Mouse (Mus musculus) bone marrow, adult 2 months (tissue): ENCODE data around the gene Chst13. TPM values are rescaled to one million over a fixed set of nuclear protein-coding genes. Genes with fewer than 3 reads are reported as not detected.

Experiments used
- H3K27ac ChIP-seq: fragments of 200-500 bp; 2 replicates; pipeline ENCODE4 v1.5.1; 2012; ENCODE audit warnings: low read depth, mild to moderate bottlenecking, control low read depth, inconsistent platforms, low read length; ENCODE audit not compliant: control insufficient read depth, poor library complexity, insufficient read depth
- H3K4me1 ChIP-seq: fragments of 200-500 bp; 2 replicates; pipeline ENCODE4 v1.6.1; 2011; ENCODE audit warnings: low read length; ENCODE audit not compliant: control insufficient read depth, insufficient read depth
- H3K4me3 ChIP-seq: fragments of 200-500 bp; replicated peaks from 2 replicates; pipeline ENCODE3; 2011; ENCODE audit warnings: mild to moderate bottlenecking, low read depth, low read length, control low read depth; ENCODE audit not compliant: control insufficient read depth
- CTCF ChIP-seq: fragments of 200-500 bp; IDR thresholded peaks from 2 replicates; pipeline ENCODE4 v1.5.1; 2011; ENCODE audit warnings: low read length, control low read depth; ENCODE audit not compliant: control insufficient read depth, insufficient read depth
- POLR2A ChIP-seq: fragments of 200-500 bp; IDR thresholded peaks from 2 replicates; pipeline ENCODE4 v1.6.1; 2011; ENCODE audit warnings: low read depth, mild to moderate bottlenecking, control low read depth, low read length, borderline replicate concordance; ENCODE audit not compliant: control insufficient read depth
- WGBS: fragments of 180-500 bp; shearing (Covaris S2); methylation state at CpG from one replicate; pipeline ENCODE4 v1.1.7; 2018; 5-methylcytosine and 5-hydroxymethylcytosine counted together
- polyA plus RNA-seq: library from polyadenylated mRNA; stranded (reverse); fragments of >200 nt; gene quantifications from 2 replicates; pipeline ENCODE4 v1.2.4, GENCODE M21; 2011; ENCODE audit warnings: low replicate concordance; ENCODE audit not compliant: missing spikeins, insufficient read depth, insufficient read length

The Chst13 gene
- 1.4 and 2.4 TPM in 2 replicates for polyA plus RNA-seq

DNA sequence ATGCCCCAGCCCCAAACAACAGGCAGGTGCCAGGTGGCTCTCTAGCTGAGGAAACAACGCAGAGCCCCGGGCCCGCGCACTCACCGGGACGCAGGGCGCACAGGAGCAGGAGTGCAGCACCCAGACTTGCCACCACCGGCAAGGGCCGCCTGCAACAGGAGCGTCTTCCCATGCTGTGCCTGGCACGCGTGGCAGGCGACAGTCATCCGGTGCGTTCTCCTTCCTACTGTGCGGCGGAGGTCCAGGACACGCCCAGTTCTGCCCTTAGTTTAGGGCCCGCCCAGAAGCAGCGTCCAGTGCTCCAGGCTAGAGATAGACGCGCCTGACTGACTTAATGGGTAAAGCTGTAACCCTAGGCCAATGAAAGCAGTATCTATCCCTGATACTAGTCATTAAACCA, at the start of gene Chst13:
Gene Chst13, minus strand, starts transcription at position 195 of the 400 bp plus-strand sequence.
- WGBS = 3% methylated on average over 22 of the region's 22 CpGs
- Histone ChIP-seq H3K4me3 (peak within 1 kb of the TSS; percentile 55), H3K27ac (peak within 1 kb of the TSS; percentile 20; the same call in 1 of the 2 replicates), H3K4me1 (no peaks in the 10 kb centered on the region; the same call in 1 of the 2 replicates)
- TF ChIP-seq CTCF = no peak
- peak; percentile 49; the same call in 1 of the 2 replicates for TF ChIP-seq POLR2A

DNA sequence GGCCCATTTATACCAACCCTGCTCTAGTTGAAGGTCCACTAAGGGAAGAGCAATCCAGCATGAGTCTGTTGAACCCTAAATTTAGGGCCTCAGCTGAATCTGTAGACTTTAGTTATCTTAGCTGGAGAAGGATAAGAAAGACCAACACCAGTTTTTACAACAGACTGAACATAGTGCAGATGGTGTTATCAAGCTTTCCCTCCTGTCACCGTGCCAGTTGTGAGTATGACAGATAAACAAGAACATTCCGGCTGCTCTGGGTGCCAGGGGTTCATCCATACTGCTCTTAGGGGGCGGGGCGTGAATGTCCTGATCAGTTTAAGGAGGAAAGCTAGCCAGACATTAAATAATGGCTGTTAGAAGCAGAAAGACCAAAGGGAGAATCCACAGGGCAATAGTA, 49.7 kb upstream of the Chst13 start:
- WGBS = 59% methylated on average over 4 of the region's 4 CpGs
- no peak overlapping the region for H3K27ac ChIP-seq
- TF ChIP-seq POLR2A (no peak), CTCF (no peak)
- no peak overlapping the region for H3K4me3 ChIP-seq
- H3K4me1 ChIP-seq = peaks cover 3% of the 10 kb centered on the region

GRCm38 (mm10) chr6:90369725-90370553, 45.0 kb upstream of the Chst13 start:
- H3K4me3 ChIP-seq = peak overlapping the region; percentile 71
- WGBS = under 1% methylated on average over 94 of the region's 98 CpGs
- H3K4me1 ChIP-seq = peaks cover 3% of the 10 kb centered on the region
- TF ChIP-seq POLR2A (0 out of 2 replicates have a peak, but pooled peaks have one; percentile 22), CTCF (no peak)
- peak overlapping the region; percentile 86 for H3K27ac ChIP-seq

GRCm38 (mm10) chr6:90368976-90369724, 44.2 kb upstream of the Chst13 start, which contains the start of gene Zxdc:
TSS of gene Zxdc (plus strand) at chr6:90369492.
- WGBS = 8% methylated on average over 41 of the region's 41 CpGs
- H3K4me3 ChIP-seq = peak within 1 kb of the TSS; percentile 71
- H3K27ac ChIP-seq = peak within 1 kb of the TSS; percentile 86
- H3K4me1 ChIP-seq = peaks cover 3% of the 10 kb centered on the region
- TF ChIP-seq CTCF (no peak), POLR2A (peak; percentile 42; the same call in 1 of the 2 replicates)

GRCm38 (mm10) chr6:90363301-90363700, 38.3 kb upstream of the Chst13 start:
- 83% methylated on average over 5 of the region's 5 CpGs for WGBS
- no peak overlapping the region for H3K4me3 ChIP-seq
- TF ChIP-seq POLR2A (no peak), CTCF (no peak)
- no peaks in the 10 kb centered on the region; the same call in 1 of the 2 replicates for H3K4me1 ChIP-seq
- no peak overlapping the region for H3K27ac ChIP-seq

GRCm38 (mm10) chr6:90360922-90361614, 36.1 kb upstream of the Chst13 start:
- 74% methylated on average over 6 of the region's 6 CpGs for WGBS

GRCm38 (mm10) chr6:90360024-90360781, 35.2 kb upstream of the Chst13 start:
- H3K4me1 ChIP-seq = no peaks in the 10 kb centered on the region; the same call in 1 of the 2 replicates
- TF ChIP-seq POLR2A (no peak), CTCF (no peak)
- 56% methylated on average over 7 of the region's 7 CpGs for WGBS
- no peak overlapping the region for H3K27ac ChIP-seq
- no peak overlapping the region for H3K4me3 ChIP-seq

More at GRCm38 (mm10) chr6:90360922-90361614, 36.1 kb upstream of the Chst13 start:
- Histone ChIP-seq H3K4me3 (no peak overlapping the region), H3K27ac (no peak overlapping the region), H3K4me1 (no peaks in the 10 kb centered on the region; the same call in 1 of the 2 replicates)
- no peak for TF ChIP-seq CTCF
- no peak for TF ChIP-seq POLR2A
